Mouse (Mus musculus) cerebellum, postnatal 4 days (tissue): ENCODE data around the gene Sipa1l2.

Experiments used
- DNase-seq, 2 experiments: peaks; one replicate each; pipeline ENCODE4 v3.0.0; 2022; ENCODE audit warnings: low spot score in 2 of 2, mixed read lengths in 1 of 2

The Sipa1l2 gene

DNA sequence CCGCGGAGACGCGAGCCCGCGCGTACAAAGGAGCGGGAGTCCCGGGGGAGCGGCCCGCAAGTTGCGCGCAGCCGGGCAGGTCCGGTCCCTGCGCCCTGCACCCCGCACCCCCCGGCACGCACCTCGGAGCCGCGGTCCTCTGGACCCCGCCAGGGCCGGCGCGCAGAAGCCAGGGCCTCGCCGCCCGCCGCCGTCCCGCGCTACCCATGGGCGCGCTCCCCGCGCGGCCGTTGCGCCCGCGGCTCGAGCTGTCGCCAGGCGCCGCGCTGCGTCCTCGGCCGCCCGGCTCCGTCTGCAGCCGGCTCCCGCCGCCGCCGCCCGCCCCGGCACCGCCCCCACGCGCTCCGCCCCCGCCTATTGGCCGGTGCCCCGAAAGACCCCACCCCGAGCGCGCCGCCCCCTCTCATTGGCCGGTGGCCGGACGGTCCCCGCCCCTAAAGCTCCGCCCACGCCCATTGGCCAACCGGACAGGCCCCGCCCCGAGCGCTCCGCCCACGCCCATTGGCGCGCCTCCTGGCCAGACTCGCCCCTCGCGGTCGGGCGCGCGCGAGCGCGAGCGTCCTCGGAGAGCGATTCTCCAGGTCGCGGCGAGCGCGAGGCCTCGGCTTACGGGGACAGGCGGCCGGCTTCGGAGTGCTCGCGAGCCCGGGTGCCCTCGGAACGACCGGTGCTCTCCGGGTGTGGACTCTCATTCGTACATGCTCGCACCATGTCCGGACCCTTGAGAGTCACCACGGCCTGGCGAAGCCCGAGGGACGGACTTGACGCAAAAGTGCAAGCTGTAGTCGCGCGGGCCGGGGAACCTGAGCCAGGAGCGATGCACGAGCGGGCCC, at the start of gene Sipa1l2:
TSS of gene Sipa1l2 (minus strand) at position 276 of the 833 bp plus-strand sequence.
- peak; percentile 99 to 100 for DNase-seq

GRCm38 (mm10) chr8:125618543-125619335, 49.1 kb upstream of the Sipa1l2 start:
- DNase-seq: no peak

DNA sequence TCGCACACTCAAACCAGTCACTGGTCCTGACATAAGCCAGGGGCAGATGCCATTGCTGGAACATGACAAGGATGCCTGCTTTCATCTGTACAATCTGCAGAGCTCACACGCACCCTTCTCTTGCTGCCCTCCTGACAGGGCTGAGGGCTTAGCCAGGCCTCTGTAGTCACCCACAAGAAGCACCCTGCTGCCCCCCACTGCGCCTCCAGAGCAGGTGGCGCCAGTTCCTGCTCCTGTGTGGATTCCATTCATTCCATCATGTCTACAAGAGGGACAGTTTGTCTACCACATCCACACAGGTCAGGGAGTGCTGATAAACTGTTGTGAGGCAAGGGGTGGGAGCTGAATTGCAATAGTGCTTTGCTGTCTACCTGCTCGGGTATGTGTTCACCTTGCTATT, 47.3 kb upstream of the Sipa1l2 start:
- DNase-seq: no peak

DNA sequence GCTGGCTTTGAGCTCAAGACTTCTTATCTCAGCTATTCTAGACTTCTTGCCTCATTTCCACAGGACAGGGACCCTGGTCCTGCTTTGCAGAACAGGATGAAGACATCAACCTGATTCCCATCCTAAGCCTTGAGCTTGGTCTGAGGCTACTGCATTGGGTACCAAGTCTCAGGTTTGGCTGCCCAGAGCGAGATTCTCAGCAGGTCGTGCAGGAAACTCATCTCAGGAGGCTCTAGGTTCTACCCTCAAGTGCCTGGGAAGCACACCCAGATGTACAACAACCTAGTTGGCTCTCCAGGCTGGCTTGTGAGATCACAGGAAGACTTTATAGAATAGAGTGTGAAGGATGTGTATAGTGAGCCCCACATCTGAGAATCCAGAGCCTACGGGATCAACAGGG, 46.4 kb upstream of the Sipa1l2 start:
- DNase-seq: no peak

DNA sequence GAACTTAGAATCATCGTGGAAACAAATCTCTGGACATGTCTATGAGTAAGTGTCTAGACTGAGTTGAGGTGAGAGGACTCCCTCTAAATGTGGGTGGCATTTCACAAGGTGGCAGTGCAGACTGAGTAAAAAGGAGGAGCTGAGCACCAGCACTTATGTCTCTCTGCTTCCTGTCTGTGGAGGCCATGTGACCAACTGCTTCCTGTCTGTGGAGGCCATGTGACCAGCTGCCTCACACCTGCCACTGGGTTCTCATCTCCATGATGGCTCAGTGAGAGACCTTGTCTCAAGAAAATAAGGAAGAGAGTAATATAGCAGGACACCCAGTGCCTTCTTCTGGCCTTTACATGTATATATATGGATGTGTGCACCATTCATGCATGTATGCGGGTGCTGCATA, 43.9 kb upstream of the Sipa1l2 start:
- DNase-seq: no peak

DNA sequence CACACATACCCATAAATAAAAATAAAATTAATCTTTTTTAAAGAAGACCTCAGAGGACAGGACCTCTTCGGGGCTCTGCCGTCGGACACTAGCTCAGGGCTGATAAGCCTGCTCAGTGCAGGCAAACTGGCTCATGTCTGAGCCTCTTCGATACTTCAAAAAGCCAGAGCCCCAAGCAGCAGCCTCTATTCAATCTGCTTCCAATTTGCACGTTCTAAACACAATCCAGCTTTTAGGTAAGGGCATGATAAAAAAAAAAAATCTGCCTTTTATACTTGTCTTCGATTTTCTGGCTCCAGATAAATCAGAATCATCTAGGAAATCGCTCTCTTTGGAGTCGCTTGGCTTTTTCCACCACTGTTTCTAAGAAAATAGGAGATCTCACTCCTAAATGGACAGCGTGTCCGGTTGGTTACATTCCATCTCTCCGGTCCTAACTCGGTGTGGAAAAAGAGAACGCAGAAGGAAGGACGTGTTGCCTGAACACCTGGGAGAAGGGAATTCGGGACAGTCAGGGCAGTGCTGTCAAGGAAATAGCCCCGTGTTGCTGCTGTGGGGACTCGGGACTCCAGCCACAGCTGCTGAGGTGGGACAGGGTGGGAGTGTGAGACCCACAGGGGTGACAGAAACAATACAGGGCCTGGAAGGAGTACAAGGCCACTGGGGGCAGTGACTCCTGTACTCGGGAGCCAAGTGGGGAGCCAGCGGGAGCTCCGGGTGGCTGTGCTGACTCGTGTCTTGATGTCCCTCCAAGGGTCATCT, 42.4 kb upstream of the Sipa1l2 start:
- no peak for DNase-seq

- peak in 1 of 2 experiments; percentile 15 for DNase-seq
These were observed 41.6 kb upstream of the Sipa1l2 start for GRCm38 (mm10) chr8:125611024-125611798.

GRCm38 (mm10) chr8:125609737-125610136, 40.1 kb upstream of the Sipa1l2 start:
- no peak for DNase-seq

- DNase-seq: no peak
These were observed 38.2 kb upstream of the Sipa1l2 start for GRCm38 (mm10) chr8:125607714-125608223.

DNA sequence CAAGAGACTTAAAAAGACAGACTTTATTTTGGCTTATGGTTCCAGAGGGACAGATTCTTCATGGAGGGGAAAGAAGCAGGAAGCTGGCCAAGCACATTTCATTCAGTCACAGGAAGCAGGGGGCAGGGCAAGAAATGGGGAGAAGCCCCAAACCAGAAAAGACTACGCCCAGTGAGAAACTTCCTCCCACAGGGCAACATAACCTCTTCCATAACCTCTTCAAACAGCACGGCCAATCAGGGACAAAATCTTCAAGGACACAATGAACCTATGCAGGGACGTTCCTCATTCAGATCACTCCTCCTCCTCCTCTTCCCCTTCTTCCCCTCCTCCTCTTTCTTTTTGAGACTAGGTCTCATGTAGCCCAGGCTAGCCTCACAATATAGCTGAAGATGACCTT, 37.3 kb upstream of the Sipa1l2 start:
- no peak for DNase-seq

GRCm38 (mm10) chr8:125604817-125605512, 35.4 kb upstream of the Sipa1l2 start:
- no peak for DNase-seq

DNA sequence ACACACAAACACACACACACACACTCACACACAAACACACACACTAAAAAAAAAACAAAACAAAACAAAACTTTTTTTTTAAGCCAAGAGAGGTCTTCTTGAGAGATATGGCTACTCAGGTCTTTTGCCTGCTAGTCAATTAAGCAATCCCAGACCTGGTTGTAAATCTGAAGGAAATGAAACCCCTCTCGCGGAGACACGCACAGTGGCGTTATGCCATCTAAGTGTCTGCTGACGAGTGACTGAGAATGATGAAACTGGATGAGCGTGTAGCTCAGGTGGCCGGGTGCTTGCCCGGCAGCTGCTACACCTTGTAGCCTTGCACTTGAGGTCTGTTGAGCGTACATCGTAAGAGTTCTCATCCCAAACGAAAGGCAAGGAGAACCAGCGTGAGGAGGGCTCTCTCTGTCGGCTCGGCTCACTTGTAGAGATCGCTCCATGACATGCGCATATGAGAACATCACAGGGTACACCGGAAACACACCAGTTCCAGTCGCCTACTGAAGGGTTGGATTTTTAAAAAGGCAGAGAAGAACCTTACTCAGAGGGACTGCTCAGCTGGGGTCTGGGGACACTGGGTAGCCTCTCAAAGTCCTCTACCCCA, 34.7 kb upstream of the Sipa1l2 start:
- no peak for DNase-seq

DNA sequence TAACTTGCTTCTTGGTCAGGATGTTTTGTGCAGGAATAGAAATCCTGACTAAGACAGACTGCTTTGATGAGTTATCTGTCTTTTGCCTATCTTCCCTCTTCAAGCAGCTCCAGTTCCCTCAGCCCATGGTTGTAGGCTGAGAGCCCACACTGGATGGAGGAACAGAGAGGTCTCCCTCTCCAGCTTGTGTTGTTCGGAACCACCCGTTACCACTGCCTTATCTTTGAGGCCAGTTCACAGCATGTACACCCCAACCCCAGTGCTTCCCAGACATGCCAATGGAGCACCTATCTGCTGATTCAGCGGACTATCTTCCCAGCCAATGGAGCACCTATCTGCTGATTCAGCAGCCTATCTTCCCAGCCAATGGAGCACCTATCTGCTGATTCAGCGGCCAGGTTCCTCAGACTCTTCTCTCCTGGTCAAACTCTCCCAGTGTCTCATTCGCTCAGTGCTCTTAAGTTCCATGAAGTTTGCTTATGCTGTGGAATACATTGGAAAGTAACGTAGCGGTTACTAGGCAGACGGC, 33.8 kb upstream of the Sipa1l2 start:
- DNase-seq: no peak

GRCm38 (mm10) chr8:125600033-125600686, 30.6 kb upstream of the Sipa1l2 start:
- DNase-seq: no peak

DNA sequence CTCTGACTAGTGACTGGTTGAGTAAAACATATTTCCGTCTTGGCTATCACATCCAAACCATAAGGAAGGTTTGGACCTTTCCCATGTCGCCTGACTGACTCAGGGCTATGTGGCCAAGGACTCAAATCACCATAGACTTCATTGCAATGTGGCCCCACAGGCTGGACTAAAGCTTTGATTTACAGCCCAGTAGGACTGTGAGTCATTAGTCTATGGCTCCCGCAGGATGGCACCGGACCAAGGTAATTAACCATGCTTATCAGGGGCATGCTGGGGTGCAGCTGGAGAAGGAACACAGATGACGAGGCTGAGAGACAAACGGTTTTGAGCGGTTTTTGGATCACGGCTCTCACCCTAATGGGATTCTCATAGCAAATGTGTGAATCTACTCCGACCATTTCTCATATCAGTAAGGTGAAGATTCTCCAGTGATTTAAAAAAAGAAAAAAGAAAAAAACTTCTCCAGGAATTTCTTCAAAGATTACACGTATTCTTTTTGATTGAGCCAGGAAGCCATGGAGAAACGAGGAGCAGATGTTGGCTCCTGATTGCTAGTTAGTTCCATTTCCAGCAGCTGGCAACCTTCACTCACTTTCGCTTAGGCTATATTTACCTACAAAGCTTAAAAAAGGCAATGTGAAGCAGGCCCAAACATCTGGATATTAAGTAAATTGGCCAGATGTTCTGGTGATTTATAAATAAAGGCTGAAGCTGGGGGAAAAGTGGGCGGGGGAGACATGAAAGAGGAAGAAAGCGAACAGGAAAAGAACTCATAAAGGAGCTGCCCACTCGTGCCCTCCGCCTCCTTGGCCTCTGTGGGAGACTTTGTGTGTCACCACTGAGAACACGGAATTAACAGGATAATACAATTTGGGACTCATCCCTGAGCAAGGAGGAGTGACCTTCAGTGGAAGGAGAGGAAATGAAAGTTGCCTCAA, 26.2 kb upstream of the Sipa1l2 start:
- DNase-seq: peak in 1 of 2 experiments; percentile 79

GRCm38 (mm10) chr8:125590363-125590762, 20.8 kb upstream of the Sipa1l2 start:
- DNase-seq: no peak

DNA sequence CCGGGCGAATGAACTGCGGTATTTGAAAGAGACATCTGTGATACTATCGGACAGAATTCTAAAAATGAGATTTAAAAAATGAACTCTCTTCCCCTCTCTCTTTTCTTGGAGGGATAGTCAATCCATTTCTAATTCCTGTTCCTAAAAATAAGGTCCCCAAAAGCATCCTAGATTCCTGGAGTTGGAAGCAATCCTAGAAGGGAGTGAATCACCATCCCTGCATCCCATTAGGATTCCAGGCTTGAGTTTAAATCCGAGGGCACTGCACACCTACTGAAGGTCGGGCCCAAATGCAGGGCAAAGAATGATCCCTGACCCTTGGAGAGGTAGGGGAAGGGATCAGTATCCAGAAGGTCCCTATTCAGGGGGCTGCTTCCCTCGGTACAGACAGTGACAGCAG, 17.0 kb upstream of the Sipa1l2 start:
- DNase-seq: no peak

GRCm38 (mm10) chr8:125584276-125584675, 14.7 kb upstream of the Sipa1l2 start:
- no peak for DNase-seq
